Mouse (Mus musculus): ENCODE results near the gene Irgm1. TPM values are rescaled to one million over a fixed set of nuclear protein-coding genes. Genes with fewer than 3 reads are reported as not detected.

Irgm1 gene
- 81.7 TPM for polyA plus RNA-seq (2014; fragmentation: Illumina TruSeq; extraction: RNeasy Lipid Tissue Mini Kit (QIAGEN cat#74804); ENCODE audit: low read depth, low replicate concordance)

GRCm38 (mm10) chr11:48871201-48871772, at the start of gene Irgm1:
Irgm1 (minus strand) TSS chr11:48871683.

GRCm38 (mm10) chr11:48902021-48902420, 30.5 kb upstream of the Irgm1 start, which contains the start of gene Gm5431:
Gm5431 (minus strand) TSS chr11:48902214.

GRCm38 (mm10) chr11:48825979-48826751, 45.3 kb downstream of the Irgm1 start, which contains the start of the genes Trim7 and Gm12184:
Trim7 (plus strand) TSS chr11:48826140.
Gm12184 (minus strand) TSS chr11:48826655.

GRCm38 (mm10) chr11:48816800-48817665, 54.5 kb downstream of the Irgm1 start, which contains the start of gene Trim41:
Trim41 (minus strand) TSS chr11:48817353.

Other genes with a start within 250 kb of the Irgm1 start
- gene Rack1, start 71.4 kb downstream of the Irgm1 start, polyA plus RNA-seq (2014; fragmentation: Illumina TruSeq; extraction: RNeasy Lipid Tissue Mini Kit (QIAGEN cat#74804); ENCODE audit: low read depth, low replicate concordance) = 60.1 TPM
- 8.6 TPM for gene Trim41, start 54.3 kb downstream of the Irgm1 start, polyA plus RNA-seq (2014; fragmentation: Illumina TruSeq; extraction: RNeasy Lipid Tissue Mini Kit (QIAGEN cat#74804); ENCODE audit: low read depth, low replicate concordance)
- 26.4 TPM for gene Trim7, start 45.5 kb downstream of the Irgm1 start, polyA plus RNA-seq (2014; fragmentation: Illumina TruSeq; extraction: RNeasy Lipid Tissue Mini Kit (QIAGEN cat#74804); ENCODE audit: low read depth, low replicate concordance)
- gene Gm12184, start 45.0 kb downstream of the Irgm1 start, polyA plus RNA-seq (2014; fragmentation: Illumina TruSeq; extraction: RNeasy Lipid Tissue Mini Kit (QIAGEN cat#74804); ENCODE audit: low read depth, low replicate concordance) = 1.8 TPM
- gene Gm5431, start 30.5 kb upstream of the Irgm1 start, polyA plus RNA-seq (2014; fragmentation: Illumina TruSeq; extraction: RNeasy Lipid Tissue Mini Kit (QIAGEN cat#74804); ENCODE audit: low read depth, low replicate concordance) = 0.97 TPM
- 2.3 TPM for gene Psme2b, start 74.5 kb upstream of the Irgm1 start, polyA plus RNA-seq (2014; fragmentation: Illumina TruSeq; extraction: RNeasy Lipid Tissue Mini Kit (QIAGEN cat#74804); ENCODE audit: low read depth, low replicate concordance)
- 0.49 TPM for gene Olfr56, start 107.2 kb upstream of the Irgm1 start, polyA plus RNA-seq (2014; fragmentation: Illumina TruSeq; extraction: RNeasy Lipid Tissue Mini Kit (QIAGEN cat#74804); ENCODE audit: low read depth, low replicate concordance)
- 2.4 TPM for gene 9930111J21Rik1, start 107.7 kb upstream of the Irgm1 start, polyA plus RNA-seq (2014; fragmentation: Illumina TruSeq; extraction: RNeasy Lipid Tissue Mini Kit (QIAGEN cat#74804); ENCODE audit: low read depth, low replicate concordance)
- 0.49 TPM for gene Gm12185, start 120.5 kb upstream of the Irgm1 start, polyA plus RNA-seq (2014; fragmentation: Illumina TruSeq; extraction: RNeasy Lipid Tissue Mini Kit (QIAGEN cat#74804); ENCODE audit: low read depth, low replicate concordance)
- gene Tgtp1, start 122.5 kb upstream of the Irgm1 start, polyA plus RNA-seq (2014; fragmentation: Illumina TruSeq; extraction: RNeasy Lipid Tissue Mini Kit (QIAGEN cat#74804); ENCODE audit: low read depth, low replicate concordance) = 20.9 TPM
- 12.1 TPM for gene 9930111J21Rik2, start 179.6 kb upstream of the Irgm1 start, polyA plus RNA-seq (2014; fragmentation: Illumina TruSeq; extraction: RNeasy Lipid Tissue Mini Kit (QIAGEN cat#74804); ENCODE audit: low read depth, low replicate concordance)
- 15.1 TPM for gene Tgtp2, start 192.5 kb upstream of the Irgm1 start, polyA plus RNA-seq (2014; fragmentation: Illumina TruSeq; extraction: RNeasy Lipid Tissue Mini Kit (QIAGEN cat#74804); ENCODE audit: low read depth, low replicate concordance)
- 7.9 TPM for gene Ifi47, start 204.9 kb upstream of the Irgm1 start, polyA plus RNA-seq (2014; fragmentation: Illumina TruSeq; extraction: RNeasy Lipid Tissue Mini Kit (QIAGEN cat#74804); ENCODE audit: low read depth, low replicate concordance)
- gene Olfr1396, start 243.2 kb upstream of the Irgm1 start, polyA plus RNA-seq (2014; fragmentation: Illumina TruSeq; extraction: RNeasy Lipid Tissue Mini Kit (QIAGEN cat#74804); ENCODE audit: low read depth, low replicate concordance) = 2.2 TPM